Mouse (Mus musculus) lung, postnatal 0 days (tissue): ENCODE data around the gene Optn.

Source experiments
- CTCF ChIP-seq: IDR thresholded peaks from 2 replicates; pipeline ENCODE4 v1.5.1; 2016; ENCODE audit warnings: antibody characterized with exemption, mild to moderate bottlenecking
- EP300 ChIP-seq: IDR thresholded peaks from 2 replicates; pipeline ENCODE4 v1.6.1; 2016; ENCODE audit warnings: antibody characterized with exemption, mild to moderate bottlenecking, control low read depth

DNA sequence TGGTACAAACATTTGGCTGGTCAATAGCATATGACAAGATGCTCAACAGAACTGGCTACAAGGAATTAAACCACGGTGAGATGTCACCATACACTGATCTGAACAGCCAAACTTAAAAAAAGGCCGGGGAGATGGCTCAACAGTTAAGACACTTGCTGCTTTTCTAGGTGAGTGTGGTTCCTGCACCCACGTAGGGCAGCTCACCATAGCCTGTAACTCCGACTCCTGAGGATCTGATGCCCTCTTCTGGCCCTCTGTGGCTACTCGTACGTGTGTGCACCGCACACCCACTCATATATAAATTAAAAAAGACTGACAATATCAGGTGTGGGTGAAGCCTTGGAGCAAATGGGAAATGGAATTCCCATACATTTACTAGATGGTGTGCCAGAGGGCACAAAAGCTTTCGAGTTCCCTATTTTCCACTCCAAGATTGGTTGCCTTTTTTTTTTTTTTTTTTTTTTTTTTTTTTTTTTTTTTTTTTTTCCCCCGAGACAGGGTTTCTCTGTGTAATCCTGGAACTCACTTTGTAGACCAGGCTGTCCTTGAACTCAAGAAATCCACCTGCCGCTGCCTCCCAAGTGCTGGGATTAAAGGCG, 74.9 kb downstream of the Optn start:
- peak; percentile 62 for TF ChIP-seq CTCF
- no peak for TF ChIP-seq EP300
